Mouse (Mus musculus) leukemia stem cell, adult 10-12 weeks (primary cell): ENCODE results near the gene Wars. TPM values are rescaled to one million over a fixed set of nuclear protein-coding genes. Genes with fewer than 3 reads are reported as not detected.

ENCODE experiments used
- polyA plus RNA-seq: library from polyadenylated mRNA; stranded (reverse); fragments of >175 nt; gene quantifications from 2 replicates; pipeline ENCODE4 v1.2.3, GENCODE M21; 2012; ENCODE audit warnings: low replicate concordance

Gene Wars
- 9.4 and 78.8 TPM in 2 replicates for polyA plus RNA-seq

DNA sequence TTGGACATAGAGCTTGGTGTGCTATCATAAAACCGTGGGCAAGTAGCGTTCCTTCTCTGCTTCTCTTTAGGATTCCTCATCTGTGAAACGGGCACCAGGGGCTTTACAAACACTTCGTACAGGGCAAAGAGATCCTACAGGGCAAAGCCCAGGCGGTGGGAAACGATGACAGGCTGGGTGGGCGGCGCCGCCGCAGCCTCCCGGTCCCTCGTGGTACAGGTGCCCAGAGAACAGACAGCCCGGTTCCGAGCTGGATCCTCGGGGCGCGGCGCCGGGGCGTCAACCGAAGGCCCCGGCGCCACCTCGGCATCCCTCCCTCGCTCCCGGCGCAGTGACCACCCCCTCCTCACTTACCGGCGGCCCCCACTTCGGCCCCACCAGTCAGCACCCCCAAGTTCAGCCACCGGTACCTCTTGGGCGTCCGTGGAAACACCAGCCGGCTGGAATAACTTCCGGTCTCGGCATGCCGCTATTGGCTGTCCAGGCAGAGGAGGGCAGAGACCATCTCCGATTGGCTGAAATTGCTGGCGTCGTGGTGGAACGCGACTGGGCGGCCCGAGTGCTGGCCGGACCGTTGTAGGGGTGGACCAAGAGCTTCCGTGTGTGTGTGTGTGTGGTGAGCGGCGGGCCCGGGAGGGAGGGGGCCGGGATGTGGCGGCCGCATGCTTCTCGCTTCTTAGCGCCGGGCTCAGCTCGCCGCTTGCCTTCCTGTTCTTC, at the start of gene Wars:
Wars (minus strand) TSS at position 460 of the 717 bp plus-strand sequence.

GRCm38 (mm10) chr12:108892989-108893714, 822 bp downstream of the Wars start, which contains the start of gene Wdr25:
Gene Wdr25 (plus strand): TSS chr12:108893631.

GRCm38 (mm10) chr12:108835840-108836409, 58.0 kb downstream of the Wars start, which contains the start of the genes Slc25a29 and Slc25a47:
Gene Slc25a29 (minus strand): TSS chr12:108835883.
Gene Slc25a47 (plus strand): TSS chr12:108836046.

Other genes with a start within 250 kb of the Wars start
- 0.14 TPM in 1 of 2 replicates, not detected in the other for gene Degs2, start 191.9 kb downstream of the Wars start, polyA plus RNA-seq
- 32.4 and 46.5 TPM in 2 replicates for gene Yy1, start 101.2 kb downstream of the Wars start, polyA plus RNA-seq
- gene Slc25a29, start 58.3 kb downstream of the Wars start, polyA plus RNA-seq: 1.1 TPM in 2 replicates
- gene Slc25a47, start 58.1 kb downstream of the Wars start, polyA plus RNA-seq: 3.8 and 3.9 TPM in 2 replicates
- gene Wdr25, start 543 bp downstream of the Wars start, polyA plus RNA-seq: 4.0 and 13.0 TPM in 2 replicates
- gene Begain, start 174.0 kb upstream of the Wars start, polyA plus RNA-seq: 1.5 and 3.7 TPM in 2 replicates